Mouse (Mus musculus) embryonic facial prominence, embryonic 15.5 days (tissue): ENCODE data around the gene Tcf20. TPM values are rescaled to one million over a fixed set of nuclear protein-coding genes. Genes with fewer than 3 reads are reported as not detected.

Experiments
- ATAC-seq: fragments of 200-750 bp; cut with Nextera tagmentation; 2 replicates; pipeline ENCODE4 v1.8.0; 2017; ENCODE audit warnings: low read depth, moderate TSS enrichment; ENCODE audit not compliant: insufficient number of reproducible peaks, low FRiP score, low TSS enrichment
- H3K27ac ChIP-seq: fragments of 300-500 bp; sonication (generic); replicated peaks from 2 replicates; pipeline ENCODE4 v1.5.1; 2015; ENCODE audit warnings: mild to moderate bottlenecking, inconsistent platforms
- H3K27me3 ChIP-seq: fragments of 300-500 bp; sonication (generic); 2 replicates; pipeline ENCODE4 v1.6.1; 2015; ENCODE audit warnings: inconsistent platforms
- H3K36me3 ChIP-seq: fragments of 300-500 bp; sonication (generic); 2 replicates; pipeline ENCODE4 v1.6.1; 2015; ENCODE audit warnings: mild to moderate bottlenecking, inconsistent platforms
- H3K4me1 ChIP-seq: fragments of 300-500 bp; sonication (generic); 2 replicates; pipeline ENCODE4 v1.6.1; 2015; ENCODE audit warnings: inconsistent platforms
- H3K4me2 ChIP-seq: fragments of 300-500 bp; sonication (generic); replicated peaks from 2 replicates; pipeline ENCODE4 v1.6.1; 2015; ENCODE audit warnings: mild to moderate bottlenecking, inconsistent platforms
- H3K4me3 ChIP-seq: fragments of 300-500 bp; sonication (generic); replicated peaks from 2 replicates; pipeline ENCODE4 v1.5.1; 2015; ENCODE audit warnings: mild to moderate bottlenecking, inconsistent platforms
- H3K9ac ChIP-seq: fragments of 300-500 bp; sonication (generic); 2 replicates; pipeline ENCODE4 v1.6.1; 2015; ENCODE audit warnings: inconsistent platforms
- H3K9me3 ChIP-seq: fragments of 300-500 bp; sonication (generic); replicated peaks from 2 replicates; pipeline ENCODE4 v1.6.1; 2016; ENCODE audit warnings: inconsistent platforms
- WGBS: fragments of 180-500 bp; shearing (Covaris S2); methylation state at CpG from one replicate; pipeline ENCODE4 v1.1.7; 2015; 5-methylcytosine and 5-hydroxymethylcytosine counted together
- polyA plus RNA-seq: library from polyadenylated mRNA; unstranded; fragments of >200 nt; fragmentation: Nextera tagmentation; extraction: Ambion mirVana; gene quantifications from 2 replicates; pipeline ENCODE4 v1.2.1, GENCODE M21; 2015

The Tcf20 gene
- polyA plus RNA-seq, 1 experiment from 2014 or later, result 10.5 TPM

- peak; percentile 66 for ATAC-seq
- H3K4me3 ChIP-seq, result no peak overlapping the region
- peak overlapping the region; percentile 55; the same call in 1 of the 2 replicates for H3K4me2 ChIP-seq
- peak overlapping the region; percentile 71 for H3K27ac ChIP-seq
- H3K9me3 ChIP-seq, result no peaks in the 10 kb centered on the region
- WGBS, result 15% methylated on average over 6 of the region's 6 CpGs
- H3K4me1 ChIP-seq, result peaks cover 41% of the 10 kb centered on the region
- no peaks in the 10 kb centered on the region for H3K36me3 ChIP-seq
- H3K27me3 ChIP-seq, result peaks cover 3% of the 10 kb centered on the region; the same call in 1 of the 2 replicates
- no peak overlapping the region for H3K9ac ChIP-seq
Measured at GRCm38 (mm10) chr15:82969206-82969721, 18.4 kb downstream of the Tcf20 start.

- H3K9ac ChIP-seq, result 0 out of 2 replicates have a peak overlapping the region, but pooled peaks have one; percentile 3
- WGBS, result under 1% methylated on average over 22 of the region's 22 CpGs
- no peaks in the 10 kb centered on the region for H3K9me3 ChIP-seq
- 0 out of 2 replicates have a peak, but pooled peaks have one; percentile 36 for ATAC-seq
- H3K4me3 ChIP-seq, result peak overlapping the region; percentile 16
- H3K27ac ChIP-seq, result peak overlapping the region; percentile 71
- peaks cover 46% of the 10 kb centered on the region for H3K4me1 ChIP-seq
- peak overlapping the region; percentile 55 for H3K4me2 ChIP-seq
- no peaks in the 10 kb centered on the region for H3K36me3 ChIP-seq
- H3K27me3 ChIP-seq, result peaks cover 3% of the 10 kb centered on the region; the same call in 1 of the 2 replicates
Measured at GRCm38 (mm10) chr15:82968449-82968848, 19.2 kb downstream of the Tcf20 start.

GRCm38 (mm10) chr15:82967947-82968346 lies 19.7 kb downstream of the Tcf20 start:
- ATAC-seq, result no peak
- H3K4me1 ChIP-seq, result peaks cover 48% of the 10 kb centered on the region
- peak overlapping the region; percentile 16 for H3K4me3 ChIP-seq
- 26% methylated on average over 6 of the region's 6 CpGs for WGBS
- H3K9ac ChIP-seq, result 0 out of 2 replicates have a peak overlapping the region, but pooled peaks have one; percentile 3
- H3K4me2 ChIP-seq, result peak overlapping the region; percentile 55
- peak overlapping the region; percentile 71 for H3K27ac ChIP-seq
- no peaks in the 10 kb centered on the region for H3K9me3 ChIP-seq
- peaks cover 3% of the 10 kb centered on the region; the same call in 1 of the 2 replicates for H3K27me3 ChIP-seq
- no peaks in the 10 kb centered on the region for H3K36me3 ChIP-seq

GRCm38 (mm10) chr15:82964266-82964825 lies 23.3 kb downstream of the Tcf20 start:
- Histone ChIP-seq H3K36me3 (no peaks in the 10 kb centered on the region), H3K27me3 (peaks cover 9% of the 10 kb centered on the region; the same call in 1 of the 2 replicates), H3K9ac (0 out of 2 replicates have a peak overlapping the region, but pooled peaks have one; percentile 15), H3K4me1 (peaks cover 75% of the 10 kb centered on the region), H3K4me3 (peak overlapping the region; percentile 62), H3K9me3 (no peaks in the 10 kb centered on the region), H3K4me2 (peak overlapping the region; percentile 84; the same call in 1 of the 2 replicates), H3K27ac (peak overlapping the region; percentile 84)
- ATAC-seq, result peak; percentile 40
- 45% methylated on average over 14 of the region's 14 CpGs for WGBS

GRCm38 (mm10) chr15:82963556-82964156 lies 24.0 kb downstream of the Tcf20 start:
- H3K36me3 ChIP-seq, result no peaks in the 10 kb centered on the region
- H3K27ac ChIP-seq, result peak overlapping the region; percentile 84
- ATAC-seq, result peak; percentile 58; the same call in 1 of the 2 replicates
- no peaks in the 10 kb centered on the region for H3K9me3 ChIP-seq
- under 1% methylated on average over 13 of the region's 82 CpGs for WGBS
- H3K4me1 ChIP-seq, result peaks cover 75% of the 10 kb centered on the region
- H3K4me2 ChIP-seq, result peak overlapping the region; percentile 84
- peak overlapping the region; percentile 16; the same call in 1 of the 2 replicates for H3K9ac ChIP-seq
- peaks cover 9% of the 10 kb centered on the region; the same call in 1 of the 2 replicates for H3K27me3 ChIP-seq
- H3K4me3 ChIP-seq, result peak overlapping the region; percentile 62

GRCm38 (mm10) chr15:82963090-82963489 lies 24.6 kb downstream of the Tcf20 start:
- no peaks in the 10 kb centered on the region for H3K36me3 ChIP-seq
- H3K27me3 ChIP-seq, result peaks cover 9% of the 10 kb centered on the region; the same call in 1 of the 2 replicates
- H3K9me3 ChIP-seq, result no peaks in the 10 kb centered on the region
- ATAC-seq, result no peak
- peak overlapping the region; percentile 84 for H3K4me2 ChIP-seq
- 3% methylated on average over 33 of the region's 39 CpGs for WGBS
- H3K4me3 ChIP-seq, result peak overlapping the region; percentile 62
- H3K4me1 ChIP-seq, result peaks cover 75% of the 10 kb centered on the region
- peak overlapping the region; percentile 78 for H3K27ac ChIP-seq
- peak overlapping the region; percentile 16 for H3K9ac ChIP-seq

- Histone ChIP-seq H3K4me1 (peaks cover 75% of the 10 kb centered on the region), H3K36me3 (no peaks in the 10 kb centered on the region), H3K27me3 (peaks cover 9% of the 10 kb centered on the region; the same call in 1 of the 2 replicates), H3K4me3 (peak overlapping the region; percentile 62), H3K4me2 (peak overlapping the region; percentile 84), H3K27ac (0 out of 2 replicates have a peak overlapping the region, but pooled peaks have one; percentile 78), H3K9ac (no peak overlapping the region), H3K9me3 (no peaks in the 10 kb centered on the region)
- ATAC-seq, result no peak
- WGBS, result 40% methylated on average over 4 of the region's 4 CpGs
Measured at GRCm38 (mm10) chr15:82962536-82962935, 25.1 kb downstream of the Tcf20 start.

GRCm38 (mm10) chr15:82960786-82961561 lies 26.7 kb downstream of the Tcf20 start:
- Histone ChIP-seq H3K9ac (peak overlapping the region; percentile 10; the same call in 1 of the 2 replicates), H3K9me3 (no peaks in the 10 kb centered on the region), H3K27ac (no peak overlapping the region), H3K4me2 (peak overlapping the region; percentile 84), H3K4me1 (peaks cover 78% of the 10 kb centered on the region), H3K27me3 (peaks cover 6% of the 10 kb centered on the region; the same call in 1 of the 2 replicates), H3K4me3 (peak overlapping the region; percentile 28), H3K36me3 (no peaks in the 10 kb centered on the region)
- ATAC-seq, result no peak
- WGBS, result 8% methylated on average over 26 of the region's 26 CpGs

GRCm38 (mm10) chr15:82959151-82959550 lies 28.5 kb downstream of the Tcf20 start:
- H3K4me2 ChIP-seq, result no peak overlapping the region
- peaks cover 6% of the 10 kb centered on the region; the same call in 1 of the 2 replicates for H3K27me3 ChIP-seq
- peaks cover 80% of the 10 kb centered on the region for H3K4me1 ChIP-seq
- H3K36me3 ChIP-seq, result no peaks in the 10 kb centered on the region
- ATAC-seq, result no peak
- 57% methylated on average over 12 of the region's 12 CpGs for WGBS
- H3K4me3 ChIP-seq, result no peak overlapping the region
- H3K9ac ChIP-seq, result no peak overlapping the region
- no peak overlapping the region for H3K27ac ChIP-seq
- H3K9me3 ChIP-seq, result no peaks in the 10 kb centered on the region

- Histone ChIP-seq H3K9me3 (no peaks in the 10 kb centered on the region), H3K27ac (no peak overlapping the region), H3K4me3 (peak overlapping the region; percentile 12; the same call in 1 of the 2 replicates), H3K4me2 (peak overlapping the region; percentile 42), H3K9ac (no peak overlapping the region), H3K27me3 (peaks cover 6% of the 10 kb centered on the region), H3K4me1 (peaks cover 85% of the 10 kb centered on the region), H3K36me3 (no peaks in the 10 kb centered on the region)
- 6% methylated on average over 16 of the region's 16 CpGs for WGBS
- no peak for ATAC-seq
Measured at GRCm38 (mm10) chr15:82958253-82958701, 29.4 kb downstream of the Tcf20 start.
